Mouse (Mus musculus) CH12F3 (cell line): ENCODE data around the gene Atp8a2.

ENCODE experiments used
- in situ Hi-C: fragments of 300-500 bp; cut with MboI; formaldehyde crosslinking; loops from 2 replicates; pipeline ENCODE4 v1.14.3; 2020; ENCODE audit warnings: low sequenced_read_pairs

The Atp8a2 gene

DNA sequence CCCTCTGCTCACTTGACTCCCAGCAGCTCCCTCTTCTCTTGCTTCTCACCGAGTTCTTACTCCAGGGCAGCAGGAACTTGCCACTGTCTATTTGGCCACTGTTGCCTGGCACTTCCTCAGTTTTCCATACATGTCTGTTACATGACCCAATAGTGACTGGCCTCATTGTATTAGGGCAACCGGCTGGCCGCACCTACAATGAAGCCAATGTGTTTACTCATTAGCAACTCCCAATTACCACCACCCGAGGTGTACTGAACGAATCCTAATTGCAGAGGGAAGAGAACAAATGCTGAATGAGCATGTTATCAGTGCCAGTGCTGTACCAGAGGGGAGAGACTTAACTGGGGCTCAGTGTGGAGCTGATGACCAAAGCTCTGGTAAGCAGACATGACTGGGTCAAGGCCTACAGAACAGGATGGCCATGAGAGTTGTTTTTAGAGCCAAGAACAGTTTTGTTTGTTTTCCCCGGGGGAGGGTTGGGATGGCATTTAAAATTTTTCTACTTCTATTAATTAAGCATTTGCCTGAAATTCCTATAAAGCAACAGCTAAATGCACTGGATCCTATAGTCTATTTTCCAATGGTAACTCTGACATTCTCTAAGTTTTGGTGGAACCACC lies 524.0 kb downstream of the Atp8a2 start:
- in situ Hi-C loops = no loop called here

DNA sequence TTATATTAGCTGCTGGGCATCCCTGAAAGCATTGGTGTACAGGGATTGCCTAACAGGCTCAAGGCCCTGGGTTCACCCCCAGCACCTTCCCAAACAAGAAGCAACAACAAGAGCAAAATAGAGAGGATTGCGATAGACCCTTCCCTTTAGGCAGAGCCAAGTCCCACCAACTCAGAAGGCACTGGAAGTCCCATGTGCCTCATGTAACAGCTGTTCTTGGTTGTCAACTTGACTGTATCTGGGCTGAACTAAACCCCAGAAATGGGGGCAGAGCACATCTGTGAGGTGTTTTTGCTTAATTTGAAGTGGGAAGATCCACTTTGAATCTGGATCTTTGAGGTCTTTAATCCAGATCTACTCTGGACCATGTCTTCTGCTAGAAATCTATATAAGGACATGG lies 539.9 kb downstream of the Atp8a2 start:
- in situ Hi-C loops = no loop called here

DNA sequence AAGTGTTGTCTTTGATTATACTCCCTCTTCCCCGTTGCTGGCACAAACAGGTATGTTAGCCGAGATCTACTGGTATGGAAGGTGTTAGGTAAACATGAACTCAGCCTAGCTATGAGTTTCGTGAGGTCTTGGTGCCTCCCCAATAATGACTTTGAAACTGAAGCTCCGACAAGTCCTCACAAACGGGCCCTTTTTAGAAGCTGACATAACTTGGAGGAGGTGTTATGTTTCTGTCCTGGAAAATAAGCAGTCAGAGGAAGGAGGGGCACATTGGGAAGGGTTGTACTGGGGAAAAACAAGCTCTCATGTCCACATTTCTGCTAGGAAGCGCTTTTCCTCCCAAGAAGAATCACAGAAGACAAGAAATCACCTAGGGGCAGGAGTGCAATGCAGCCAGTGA lies 540.4 kb downstream of the Atp8a2 start:
- in situ Hi-C loops = no loop called here

DNA sequence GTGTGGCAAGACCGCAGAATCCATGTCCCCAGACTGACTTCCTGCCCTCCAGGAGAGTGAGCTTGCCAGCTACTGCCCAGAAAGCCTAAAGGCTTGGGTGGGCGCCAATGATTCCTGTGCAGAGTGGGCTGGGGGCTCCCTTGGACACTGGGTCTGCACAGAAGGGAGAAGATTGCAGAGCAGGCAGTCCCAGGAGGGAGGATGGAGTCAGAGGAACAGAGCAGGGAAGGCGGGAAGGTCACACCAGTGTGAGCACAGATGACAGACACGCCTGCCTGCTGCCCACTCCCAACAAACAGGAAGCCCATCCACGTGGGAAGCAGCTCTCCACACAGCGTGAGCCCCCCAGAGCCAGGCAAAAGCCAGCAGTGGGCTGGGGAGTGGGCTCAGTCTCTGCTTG lies 547.6 kb downstream of the Atp8a2 start:
- in situ Hi-C loops = no loop called here

DNA sequence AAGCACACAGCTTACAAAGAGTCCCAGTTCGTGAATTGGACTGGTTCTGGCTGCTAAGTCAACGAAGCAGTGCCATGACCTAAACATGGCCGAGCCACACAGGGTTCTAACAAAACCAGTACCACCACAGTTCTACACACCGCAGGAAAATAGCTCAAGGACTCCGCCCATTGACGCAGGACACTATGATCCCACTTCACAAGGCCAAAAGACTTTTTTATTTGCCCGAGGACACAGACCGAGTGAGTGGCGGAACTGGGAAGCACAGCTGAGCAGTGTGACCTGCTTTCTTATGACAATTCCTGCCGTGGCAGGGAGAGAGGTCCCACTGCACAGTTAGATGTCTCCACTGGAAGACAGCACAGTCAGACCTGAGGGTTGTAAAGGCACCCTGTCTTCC lies 548.4 kb downstream of the Atp8a2 start:
- in situ Hi-C loops = no loop called here

DNA sequence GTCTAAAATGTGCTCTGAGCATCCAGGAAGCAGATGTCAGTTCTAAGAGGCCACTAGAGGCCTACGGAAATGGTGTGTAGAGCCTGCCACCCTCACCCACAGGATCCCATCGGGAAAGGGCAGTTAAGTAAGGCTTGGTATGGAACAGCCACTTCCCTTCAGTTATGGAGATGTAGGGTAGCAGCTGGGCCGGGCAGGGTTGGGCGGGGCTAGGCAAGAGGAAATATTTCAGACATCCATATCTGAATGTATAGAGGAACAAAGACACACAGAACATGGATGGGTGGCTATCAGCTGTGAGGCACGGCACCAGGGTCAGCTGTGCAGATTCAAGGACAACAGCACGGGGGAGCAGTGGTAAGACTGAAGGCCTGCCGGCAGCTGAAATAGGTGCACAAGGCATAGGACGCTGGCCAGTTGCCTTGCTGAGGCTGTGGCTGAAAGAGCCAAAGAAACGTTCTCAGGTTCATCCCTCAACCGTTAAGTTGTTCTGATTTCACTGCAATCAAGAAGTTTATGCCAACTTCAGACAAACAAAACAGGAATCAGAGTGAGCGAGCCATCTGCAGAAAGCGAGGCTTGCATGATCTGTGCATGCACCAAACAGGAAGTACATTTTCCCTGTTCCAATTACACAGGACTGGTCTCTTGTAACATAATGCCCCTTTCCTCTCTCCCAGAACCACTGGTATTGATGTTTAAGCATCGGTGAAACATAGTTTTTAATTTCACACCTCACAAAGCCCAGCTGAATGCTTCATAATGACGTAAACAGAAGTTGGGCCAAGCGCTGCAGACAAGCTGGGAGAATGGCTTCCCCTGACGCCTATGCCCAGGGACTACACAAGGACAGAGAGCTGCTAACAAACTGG lies 549.9 kb downstream of the Atp8a2 start:
- in situ Hi-C loops = no loop called here

DNA sequence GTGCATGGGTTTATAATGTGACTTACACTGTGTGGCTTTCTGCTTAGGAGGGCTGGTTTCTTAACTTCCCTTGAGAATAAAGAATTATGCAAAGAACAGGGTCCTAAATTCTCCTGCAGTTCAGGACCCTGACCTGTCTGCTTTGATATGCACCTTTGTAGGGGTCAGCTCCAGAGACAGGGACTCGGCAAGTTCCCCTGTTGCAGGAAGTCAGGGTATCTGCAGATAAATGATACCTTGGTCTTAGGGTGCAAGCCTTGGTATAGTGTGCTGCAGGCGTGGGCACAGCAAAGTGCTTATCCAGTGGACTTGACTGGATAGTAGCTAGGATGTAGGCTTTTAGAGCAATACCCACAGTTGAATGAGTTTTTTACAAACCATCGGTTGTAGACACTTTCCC lies 552.1 kb downstream of the Atp8a2 start:
- in situ Hi-C loops = no loop called here

DNA sequence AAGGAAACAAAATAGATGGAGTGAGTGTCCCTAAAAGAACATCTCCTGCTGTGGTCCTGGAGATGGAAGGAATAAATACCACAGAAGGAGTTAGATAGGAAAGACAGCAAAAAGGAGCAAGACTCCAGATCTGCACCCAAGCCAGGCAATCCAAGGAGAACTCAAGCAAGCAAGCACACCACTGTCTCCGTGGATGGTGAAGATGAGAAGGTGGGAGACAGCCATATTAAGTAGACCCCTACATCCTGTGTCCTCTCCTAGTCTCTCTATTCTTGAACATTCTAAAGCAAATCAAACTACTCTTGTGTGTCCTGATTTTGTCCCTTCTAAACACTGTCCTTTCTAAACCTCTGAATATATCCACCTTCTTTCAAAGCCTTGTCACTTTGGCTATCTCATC lies 552.8 kb downstream of the Atp8a2 start:
- in situ Hi-C loops = no loop called here

DNA sequence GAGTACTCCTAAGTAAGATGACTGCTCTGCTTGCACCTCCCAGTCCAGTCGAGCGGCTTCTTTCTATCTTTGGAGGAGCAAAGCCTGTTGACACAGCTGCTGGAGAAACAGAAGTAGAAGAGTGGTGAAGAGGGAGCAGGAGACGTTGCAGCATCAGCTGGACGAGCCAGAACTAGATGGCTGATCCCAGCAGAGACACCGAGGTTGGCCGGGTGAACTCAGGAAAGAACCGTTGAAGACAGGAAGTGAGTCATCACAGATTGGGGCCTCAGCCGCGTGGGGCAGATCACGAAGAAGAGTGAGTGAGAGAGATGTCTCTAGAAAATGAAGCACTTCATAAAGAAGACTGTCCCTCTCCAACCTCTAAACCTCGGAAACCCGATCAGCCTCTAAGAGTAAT lies 553.4 kb downstream of the Atp8a2 start:
- in situ Hi-C loops = no loop called here

DNA sequence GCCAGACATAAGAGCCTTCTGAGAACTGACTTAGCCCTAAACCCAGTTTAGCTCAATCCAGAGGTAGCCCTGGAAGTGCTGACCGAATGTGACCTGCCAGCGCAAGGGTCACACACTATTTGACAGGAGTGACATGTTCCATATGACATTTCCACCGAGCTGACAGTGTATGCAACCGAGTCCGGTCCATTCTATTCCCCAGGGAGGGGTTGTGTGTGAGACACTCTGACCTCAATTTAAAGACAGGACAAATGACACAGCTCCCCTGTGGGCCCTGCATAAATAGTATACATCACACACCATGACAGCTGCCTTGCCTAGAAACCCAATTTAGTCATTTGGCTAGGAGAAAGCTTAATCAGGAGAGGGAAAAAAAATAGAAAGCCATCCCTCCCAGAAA lies 555.1 kb downstream of the Atp8a2 start:
- in situ Hi-C loops = no loop called here

DNA sequence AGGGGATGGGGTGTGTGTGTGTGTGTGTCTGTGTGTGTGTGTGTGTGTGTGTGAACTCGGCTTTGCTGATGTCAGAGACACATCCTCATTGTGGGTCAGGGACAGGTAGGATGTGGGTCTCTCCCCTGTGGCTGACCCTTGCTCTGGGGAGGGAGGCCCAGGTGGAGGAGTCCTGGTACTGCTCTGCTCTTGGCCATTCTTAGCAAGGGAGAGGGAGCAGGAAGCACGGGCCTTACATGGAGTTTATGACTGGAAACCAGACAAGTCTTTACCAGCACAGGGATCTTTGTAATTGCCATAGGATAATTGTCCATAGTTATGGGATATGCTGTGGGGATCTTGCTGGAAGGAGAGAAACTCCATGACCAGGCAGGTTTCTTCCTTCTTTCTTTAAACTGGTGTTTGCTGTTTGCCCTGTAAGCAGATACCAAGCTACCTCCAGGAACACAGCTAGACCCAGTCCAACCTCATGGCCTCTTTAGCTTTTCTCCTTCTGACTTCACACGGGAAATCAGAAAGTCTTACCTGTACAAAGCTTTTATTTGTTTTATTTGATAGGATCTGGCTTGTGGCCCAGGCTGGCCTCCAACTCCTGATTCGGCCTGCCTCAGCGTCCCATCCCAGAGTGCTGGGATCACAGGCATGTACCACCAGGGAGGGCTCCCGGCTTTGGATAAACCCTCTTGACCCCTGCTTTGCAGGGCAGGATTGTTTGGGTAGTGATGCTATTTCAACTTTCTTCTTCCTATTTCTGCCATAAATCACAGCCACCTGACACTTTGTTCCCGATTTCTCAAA lies 557.9 kb downstream of the Atp8a2 start:
- in situ Hi-C loops = no loop called here

DNA sequence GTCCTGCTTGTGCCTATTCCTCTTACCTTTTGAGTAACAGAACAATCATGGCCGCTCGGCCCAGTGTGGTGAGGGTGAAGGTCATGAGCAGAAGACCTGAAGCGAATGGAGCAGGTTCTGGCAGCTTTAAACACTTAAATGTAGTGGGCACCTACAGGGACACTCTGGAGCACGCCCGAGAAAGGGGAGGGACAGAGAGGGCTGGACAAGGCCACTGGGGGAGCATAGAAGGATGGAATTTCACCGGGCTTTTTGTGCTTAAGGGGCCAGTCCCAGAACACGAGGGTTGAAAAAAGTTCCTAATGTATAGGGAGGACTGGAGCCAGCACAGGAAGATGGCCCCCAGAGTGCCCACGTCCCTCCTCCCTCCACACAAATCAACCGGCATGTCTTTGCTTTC lies 563.0 kb downstream of the Atp8a2 start:
- in situ Hi-C loops = no loop called here

DNA sequence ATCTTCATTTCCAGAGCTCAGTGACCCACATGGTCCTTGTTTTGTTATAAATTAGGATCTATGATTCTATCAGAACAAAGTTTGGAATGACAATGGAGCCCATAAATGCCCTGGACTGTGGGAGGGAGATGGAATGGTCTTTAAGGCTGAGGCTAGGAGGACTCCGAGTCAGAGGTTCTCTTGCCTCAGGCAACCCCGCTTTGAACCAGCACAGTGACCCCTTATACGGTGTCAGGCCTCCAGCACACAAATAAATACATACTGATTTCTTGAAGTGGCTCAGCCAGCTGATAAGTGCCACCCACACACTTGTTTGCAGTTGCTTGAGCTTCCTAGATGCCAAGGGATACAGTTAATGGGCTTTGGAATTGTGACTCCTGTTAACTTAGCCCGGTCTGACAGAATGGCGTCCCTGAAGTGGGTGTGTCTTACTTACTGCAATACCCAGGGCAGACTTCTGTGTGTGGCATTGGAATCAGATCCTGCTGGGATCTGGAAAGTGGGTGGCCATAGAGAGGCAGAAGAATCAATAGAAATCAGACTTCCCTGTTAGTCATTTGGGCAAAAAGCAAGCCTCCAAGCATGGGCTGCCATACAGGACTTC lies 563.6 kb downstream of the Atp8a2 start:
- in situ Hi-C loops = no loop called here

DNA sequence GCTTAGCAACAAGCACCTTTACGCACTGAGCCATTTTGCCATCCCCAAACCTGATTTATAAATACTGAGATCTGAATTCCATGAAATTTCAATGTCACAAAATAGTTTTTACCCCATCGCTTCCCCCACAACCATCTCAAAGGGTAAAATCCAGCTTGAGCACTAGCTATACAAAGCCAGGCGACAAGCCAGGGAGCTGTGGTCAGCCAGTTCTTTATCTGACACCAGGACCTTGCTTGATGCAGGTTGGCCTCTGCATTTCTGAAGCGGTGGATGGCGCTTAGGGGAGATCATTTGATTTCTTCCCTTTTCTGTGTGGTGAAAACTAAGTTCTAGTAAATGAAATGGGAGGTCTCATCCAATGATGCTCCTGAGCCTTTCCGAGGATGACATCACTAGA lies 564.9 kb downstream of the Atp8a2 start:
- in situ Hi-C loops = no loop called here

DNA sequence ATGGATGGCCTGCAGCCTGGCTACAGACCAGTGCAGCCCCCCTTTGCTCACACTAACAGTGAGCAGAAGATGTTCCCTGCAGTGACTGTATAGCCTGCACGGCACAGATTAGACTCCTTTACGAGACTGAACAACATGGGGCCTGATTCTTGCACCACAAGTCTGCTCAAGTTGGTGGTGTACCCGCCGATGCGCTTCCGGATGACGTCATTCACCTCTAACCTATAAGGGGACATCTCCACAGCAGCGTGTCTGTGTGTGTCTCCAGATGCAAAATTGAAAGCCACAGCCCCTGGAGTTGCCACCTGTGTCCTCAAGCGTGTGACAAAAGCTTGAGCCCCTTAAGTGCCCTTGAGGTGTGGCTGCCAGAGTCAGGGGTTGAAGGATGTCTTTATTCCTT lies 566.9 kb downstream of the Atp8a2 start:
- in situ Hi-C loops = no loop called here

DNA sequence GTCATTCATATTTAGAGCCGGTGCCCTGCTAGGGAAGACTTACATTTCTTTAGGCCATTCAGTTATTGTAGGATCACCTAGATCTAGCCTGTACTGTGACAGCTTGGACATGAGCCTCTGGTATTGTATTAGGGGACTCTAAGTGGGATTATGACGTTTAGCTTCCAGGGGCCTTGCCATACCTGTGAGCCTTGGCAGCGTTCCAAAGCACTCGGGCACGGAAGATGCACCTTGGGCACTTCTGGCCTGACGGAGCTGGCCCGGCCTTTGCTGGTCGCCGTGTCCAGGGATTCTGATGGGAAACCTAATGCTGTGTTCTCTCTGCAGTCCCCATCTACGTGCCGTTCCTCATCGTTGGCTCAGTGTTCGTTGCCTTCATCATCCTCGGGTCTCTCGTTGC lies 567.7 kb downstream of the Atp8a2 start:
- in situ Hi-C loops = no loop called here

DNA sequence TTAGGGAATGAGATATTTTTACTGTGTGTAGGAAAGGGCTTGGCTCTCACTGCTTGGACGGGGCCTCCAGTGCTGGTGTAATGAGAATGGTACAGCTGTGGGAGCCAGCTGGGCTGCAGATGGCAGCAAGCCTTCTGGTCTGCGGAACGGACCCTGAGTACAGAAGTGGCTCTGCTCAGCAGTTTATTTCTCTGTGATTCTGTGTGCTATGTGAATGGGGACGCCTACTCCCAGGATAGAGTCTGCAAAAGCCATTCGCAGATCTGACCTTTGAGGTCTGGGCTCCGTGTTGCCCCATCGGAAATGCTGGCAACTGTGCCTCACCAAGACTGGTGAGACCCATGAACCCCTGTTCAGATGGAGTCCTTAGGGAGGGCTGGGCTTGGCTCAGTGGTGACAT lies 569.2 kb downstream of the Atp8a2 start:
- in situ Hi-C loops = no loop called here

DNA sequence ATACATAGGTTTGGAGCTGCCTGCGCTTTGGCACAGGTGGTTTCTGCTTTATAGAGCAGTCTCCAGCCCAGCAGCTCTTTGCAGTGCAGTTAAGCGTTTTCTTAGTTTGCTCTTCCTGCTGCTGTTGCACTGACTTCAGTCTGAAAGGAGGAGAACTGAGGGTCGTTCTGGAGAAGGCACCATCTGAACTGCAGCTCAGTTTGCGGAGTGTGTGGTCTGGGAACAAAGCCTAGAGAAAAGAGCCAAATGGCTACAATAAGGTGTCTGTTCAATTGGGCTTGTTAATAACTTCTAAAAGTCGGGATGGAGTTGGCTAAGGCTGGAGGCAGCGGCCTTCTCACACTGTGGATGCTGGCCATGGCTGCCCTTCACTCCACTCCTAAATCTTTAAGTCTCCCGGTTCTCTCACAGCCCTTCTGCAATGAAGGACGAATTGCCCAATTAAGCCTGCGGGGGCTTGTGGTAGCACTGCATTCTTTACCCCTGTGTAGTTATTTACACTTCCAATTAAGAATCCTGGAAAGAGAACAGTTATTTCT lies 569.8 kb downstream of the Atp8a2 start:
- in situ Hi-C loops = no loop called here

DNA sequence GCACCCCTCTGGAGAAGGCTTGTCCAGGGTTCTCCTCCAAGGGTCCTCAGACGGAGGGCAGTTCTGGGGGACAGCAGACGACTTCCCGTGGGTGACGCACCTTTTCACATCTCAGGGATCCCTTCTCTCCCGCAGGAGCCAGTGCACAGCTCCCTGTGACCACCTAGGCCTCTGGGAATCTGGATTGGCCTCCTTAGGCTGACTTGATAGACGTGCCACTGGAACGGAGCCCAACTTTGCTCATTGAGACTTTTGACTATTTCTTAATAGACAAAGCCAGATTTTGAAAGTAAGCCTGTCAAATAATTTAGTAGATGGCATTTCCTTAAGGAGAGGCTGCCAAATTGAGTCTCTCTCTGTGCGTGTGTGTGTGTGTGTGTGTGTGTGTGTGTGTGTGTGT lies 570.3 kb downstream of the Atp8a2 start:
- in situ Hi-C loops = no loop called here

DNA sequence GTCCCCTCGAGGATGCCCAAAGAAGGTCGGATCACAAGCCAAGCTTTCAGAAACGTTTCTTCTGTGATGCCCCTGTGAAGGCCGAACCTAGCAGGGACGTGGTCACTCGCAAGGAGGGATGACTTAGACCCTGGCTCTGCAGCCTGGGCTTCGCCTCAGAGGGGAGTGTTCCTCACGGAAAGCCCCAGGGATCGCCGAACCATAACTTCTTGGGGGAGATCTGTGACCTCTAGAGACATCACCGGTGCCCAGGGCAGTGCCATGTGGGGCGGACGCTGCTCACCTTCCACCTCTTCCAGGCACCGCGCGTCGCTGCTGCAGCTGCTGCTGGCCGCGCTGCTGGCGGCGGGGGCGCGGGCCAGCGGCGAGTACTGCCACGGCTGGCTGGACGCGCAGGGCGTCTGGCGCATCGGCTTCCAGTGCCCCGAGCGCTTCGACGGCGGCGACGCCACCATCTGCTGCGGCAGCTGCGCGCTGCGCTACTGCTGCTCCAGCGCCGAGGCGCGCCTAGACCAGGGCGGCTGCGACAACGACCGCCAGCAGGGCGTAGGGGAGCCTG lies 571.1 kb downstream of the Atp8a2 start:
- in situ Hi-C loops = no loop called here
